Mouse (Mus musculus): ENCODE results near the gene Blvrb. TPM values are rescaled to one million over a fixed set of nuclear protein-coding genes. Genes with fewer than 3 reads are reported as not detected.

Blvrb gene
- 895 and 1,052 TPM in 2 replicates for polyA plus RNA-seq (2015; fragmentation: Nextera tagmentation; extraction: Ambion mirVana)

GRCm38 (mm10) chr7:27447419-27448286 lies at the start of gene Blvrb, which contains the start of gene Sptbn4:
Blvrb (plus strand) TSS chr7:27447978.
Sptbn4 (minus strand) TSS chr7:27447686.

GRCm38 (mm10) chr7:27473156-27473834 lies 25.5 kb downstream of the Blvrb start, which contains the start of gene Sertad3:
Sertad3 (plus strand) TSS chr7:27473768.

GRCm38 (mm10) chr7:27486770-27487697 lies 39.3 kb downstream of the Blvrb start, which contains the start of gene Sertad1:
Sertad1 (plus strand) TSS chr7:27486910.

DNA sequence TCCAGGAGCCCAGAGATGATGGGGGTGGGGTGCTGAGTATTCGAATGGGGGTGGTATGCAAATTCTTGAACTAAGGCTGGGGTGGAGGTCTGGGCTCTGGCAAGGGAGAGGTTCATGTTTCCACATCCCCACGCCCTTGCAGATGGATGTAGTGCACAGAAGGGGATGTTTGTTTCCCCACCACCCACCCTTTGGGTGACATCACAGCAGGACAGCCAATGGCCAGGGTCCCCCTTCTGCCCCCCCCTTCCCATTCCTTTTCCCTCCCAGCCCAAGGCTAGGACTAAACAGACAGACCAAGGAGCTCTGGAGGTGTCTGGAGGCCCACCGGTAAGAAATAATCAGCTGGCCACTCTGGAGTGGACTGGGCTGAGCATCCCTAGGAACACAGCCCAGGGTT lies 51.3 kb downstream of the Blvrb start, which contains the start of gene Prx:
Gene Prx, plus strand, starts transcription at position 289 of the 400 bp plus-strand sequence.

Other genes starting within 250 kb of the Blvrb start
- 1.0 and 1.3 TPM in 2 replicates for gene Itpkc, start 219.3 kb upstream of the Blvrb start, polyA plus RNA-seq (2015; fragmentation: Nextera tagmentation; extraction: Ambion mirVana)
- 10.4 and 11.2 TPM in 2 replicates for gene Coq8b, start 215.0 kb upstream of the Blvrb start, polyA plus RNA-seq (2015; fragmentation: Nextera tagmentation; extraction: Ambion mirVana)
- gene Numbl, start 189.5 kb upstream of the Blvrb start, polyA plus RNA-seq (2015; fragmentation: Nextera tagmentation; extraction: Ambion mirVana) = 3.1 and 4.9 TPM in 2 replicates
- 60.1 and 82.7 TPM in 2 replicates for gene Ltbp4, start 110.3 kb upstream of the Blvrb start, polyA plus RNA-seq (2015; fragmentation: Nextera tagmentation; extraction: Ambion mirVana)
- gene Shkbp1, start 92.0 kb upstream of the Blvrb start, polyA plus RNA-seq (2015; fragmentation: Nextera tagmentation; extraction: Ambion mirVana) = 26.0 and 29.5 TPM in 2 replicates
- gene Gm20479, start 90.6 kb upstream of the Blvrb start, polyA plus RNA-seq (2015; fragmentation: Nextera tagmentation; extraction: Ambion mirVana) = 0.32 TPM in 1 of 2 replicates, not detected in the other
- 0.23 and 0.32 TPM in 2 replicates for gene Sptbn4, start 292 bp upstream of the Blvrb start, polyA plus RNA-seq (2015; fragmentation: Nextera tagmentation; extraction: Ambion mirVana)
- 29.5 and 31.1 TPM in 2 replicates for gene Sertad3, start 25.8 kb downstream of the Blvrb start, polyA plus RNA-seq (2015; fragmentation: Nextera tagmentation; extraction: Ambion mirVana)
- gene Sertad1, start 38.9 kb downstream of the Blvrb start, polyA plus RNA-seq (2015; fragmentation: Nextera tagmentation; extraction: Ambion mirVana) = 20.9 and 25.9 TPM in 2 replicates
- gene Prx, start 51.3 kb downstream of the Blvrb start, polyA plus RNA-seq (2015; fragmentation: Nextera tagmentation; extraction: Ambion mirVana) = 1.2 and 1.3 TPM in 2 replicates
- 0.41 and 0.47 TPM in 2 replicates for gene Hipk4, start 75.3 kb downstream of the Blvrb start, polyA plus RNA-seq (2015; fragmentation: Nextera tagmentation; extraction: Ambion mirVana)
- 58.0 and 62.8 TPM in 2 replicates for gene Pld3, start 105.2 kb downstream of the Blvrb start, polyA plus RNA-seq (2015; fragmentation: Nextera tagmentation; extraction: Ambion mirVana)
- gene 2310022A10Rik, start 105.3 kb downstream of the Blvrb start, polyA plus RNA-seq (2015; fragmentation: Nextera tagmentation; extraction: Ambion mirVana) = 19.0 and 20.5 TPM in 2 replicates
- gene Akt2, start 143.6 kb downstream of the Blvrb start, polyA plus RNA-seq (2015; fragmentation: Nextera tagmentation; extraction: Ambion mirVana) = 30.8 and 37.9 TPM in 2 replicates
- not detected in 2 replicates for gene Ttc9b, start 205.9 kb downstream of the Blvrb start, polyA plus RNA-seq (2015; fragmentation: Nextera tagmentation; extraction: Ambion mirVana)
- 2.3 and 3.5 TPM in 2 replicates for gene Map3k10, start 226.6 kb downstream of the Blvrb start, polyA plus RNA-seq (2015; fragmentation: Nextera tagmentation; extraction: Ambion mirVana)
- 1.4 and 2.1 TPM in 2 replicates for gene Zfp607b, start 241.4 kb downstream of the Blvrb start, polyA plus RNA-seq (2015; fragmentation: Nextera tagmentation; extraction: Ambion mirVana)